Mouse (Mus musculus): ENCODE data around the gene Rasa3. TPM values are rescaled to one million over a fixed set of nuclear protein-coding genes. Genes with fewer than 3 reads are reported as not detected.

The Rasa3 gene
- polyA plus RNA-seq, 1 experiment from 2014 or later = 37.4 TPM

DNA sequence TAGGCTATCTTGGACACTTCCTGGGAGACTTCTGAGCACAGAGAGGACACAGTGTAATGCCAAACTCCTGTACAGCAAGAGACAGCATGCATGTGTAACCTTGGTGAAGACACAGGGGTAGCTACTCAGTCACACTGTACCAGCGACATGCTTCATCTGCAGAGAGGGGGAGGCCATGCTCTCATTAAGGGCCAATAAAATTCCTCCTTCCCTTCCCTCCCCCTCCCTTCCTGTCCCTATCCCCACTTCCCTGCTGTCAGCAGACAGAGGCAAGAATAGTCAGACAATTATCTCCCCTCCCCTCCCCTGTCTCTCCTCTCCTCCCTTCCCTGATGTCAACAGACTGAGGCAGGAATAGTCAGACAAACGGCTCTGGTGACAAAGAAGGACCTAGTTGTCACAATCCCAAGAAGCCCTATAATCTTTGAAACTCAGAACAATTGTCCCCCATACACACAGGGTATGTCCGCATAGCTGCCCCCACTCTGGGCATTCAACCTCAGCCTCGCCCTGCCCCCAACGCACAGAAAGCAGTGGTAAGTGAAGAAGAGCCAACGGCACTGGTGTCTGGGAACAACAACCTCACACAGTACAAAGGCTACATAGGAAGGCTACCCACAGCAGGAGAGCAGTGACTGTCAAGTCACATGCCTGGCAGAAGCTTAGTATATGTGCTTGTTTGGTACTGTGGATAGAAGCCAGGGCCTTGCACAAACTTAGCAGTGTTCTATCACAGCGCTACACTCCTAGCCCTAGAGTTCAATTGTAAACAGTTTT is 28.8 kb downstream of the Rasa3 start:
- peaks cover 47% of the 10 kb centered on the region for H3K4me1 ChIP-seq
- H3K4me2 ChIP-seq (replicated peaks) = no peak overlapping the region
- H3K36me3 ChIP-seq = no peaks in the 10 kb centered on the region
- no peak overlapping the region for H3K9ac ChIP-seq
- ATAC-seq (ENCODE audit: insufficient number of reproducible peaks, low FRiP score, low TSS enrichment, low read depth) = no peak
- no peaks in the 10 kb centered on the region for H3K9me3 ChIP-seq (replicated peaks)
- no peaks in the 10 kb centered on the region for H3K27me3 ChIP-seq
- peak overlapping the region; percentile 22; the same call in 1 of the 2 replicates for H3K27ac ChIP-seq (replicated peaks)
- 23% methylated on average over 7 of the region's 7 CpGs for WGBS
- no peak overlapping the region for H3K4me3 ChIP-seq (replicated peaks)

DNA sequence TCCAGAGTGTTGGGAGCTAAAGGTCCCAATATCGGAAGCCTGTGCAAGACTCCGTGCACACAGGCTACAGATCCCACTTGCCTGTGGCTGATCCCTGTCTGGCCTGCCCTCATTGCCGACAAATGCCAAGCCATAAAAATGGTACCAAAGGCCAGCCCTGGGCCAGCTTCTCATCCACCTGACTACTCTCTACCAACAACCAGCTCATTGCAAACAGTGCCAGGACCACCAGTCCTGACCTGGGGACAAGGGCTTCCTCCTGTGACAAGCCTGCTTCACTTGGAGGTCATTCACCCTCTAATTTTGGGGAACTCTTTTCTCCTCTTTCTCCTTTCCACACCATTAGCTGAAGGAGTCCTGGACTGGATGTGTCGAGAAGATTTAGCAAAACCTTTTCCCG is 29.8 kb downstream of the Rasa3 start:
- Histone ChIP-seq H3K36me3 (no peaks in the 10 kb centered on the region), H3K27me3 (no peaks in the 10 kb centered on the region), H3K4me2 (replicated peaks) (no peak overlapping the region), H3K27ac (replicated peaks) (no peak overlapping the region), H3K9ac (no peak overlapping the region), H3K4me3 (replicated peaks) (no peak overlapping the region), H3K4me1 (peaks cover 52% of the 10 kb centered on the region), H3K9me3 (replicated peaks) (no peaks in the 10 kb centered on the region)
- WGBS = 89% methylated on average over 5 of the region's 5 CpGs
- no peak for ATAC-seq (ENCODE audit: insufficient number of reproducible peaks, low FRiP score, low TSS enrichment, low read depth)

DNA sequence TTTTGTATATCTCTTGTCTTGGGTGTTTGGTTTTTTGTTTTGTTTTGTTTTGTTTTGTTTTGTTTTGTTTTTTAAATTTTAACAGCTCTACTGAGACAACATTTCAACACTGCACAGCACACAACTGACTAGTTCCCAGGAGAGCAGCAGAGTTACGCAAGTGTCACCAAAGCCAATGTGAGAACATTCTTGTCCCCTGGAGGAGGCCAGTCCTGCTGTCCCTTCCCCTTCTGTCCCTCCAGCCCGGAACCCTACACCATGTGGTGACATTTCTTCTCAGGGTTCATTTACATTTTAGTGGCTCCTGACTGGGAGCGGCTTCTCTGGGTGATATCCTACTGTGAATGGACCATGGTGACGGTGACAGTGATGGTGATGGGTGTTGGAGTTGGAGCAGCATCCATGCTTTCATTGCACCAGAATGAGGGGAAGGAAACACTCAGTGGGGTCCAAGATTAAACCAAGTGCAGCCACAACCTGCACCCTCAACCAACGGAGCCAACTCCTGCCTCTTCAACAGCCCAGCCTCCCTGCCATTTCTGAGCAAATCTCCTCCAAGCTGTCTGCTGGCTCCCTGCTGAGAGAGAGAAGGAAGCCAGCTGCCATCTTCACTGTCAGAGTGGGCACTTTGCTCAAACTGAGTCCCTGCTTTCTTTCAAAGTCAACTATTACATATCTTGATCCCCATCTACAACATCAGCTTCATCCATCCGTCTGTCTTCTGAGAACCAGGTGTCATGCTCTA is 32.3 kb downstream of the Rasa3 start:
- Histone ChIP-seq H3K9ac (no peak overlapping the region), H3K4me1 (peaks cover 62% of the 10 kb centered on the region), H3K27ac (replicated peaks) (peak overlapping the region; percentile 80), H3K4me3 (replicated peaks) (no peak overlapping the region), H3K4me2 (replicated peaks) (no peak overlapping the region), H3K36me3 (no peaks in the 10 kb centered on the region), H3K9me3 (replicated peaks) (no peaks in the 10 kb centered on the region), H3K27me3 (no peaks in the 10 kb centered on the region)
- 51% methylated on average over 6 of the region's 6 CpGs for WGBS
- ATAC-seq (ENCODE audit: insufficient number of reproducible peaks, low FRiP score, low TSS enrichment, low read depth) = no peak

GRCm38 (mm10) chr8:13644155-13644554 is 33.2 kb downstream of the Rasa3 start:
- no peak overlapping the region for H3K4me3 ChIP-seq (replicated peaks)
- no peak for ATAC-seq (ENCODE audit: insufficient number of reproducible peaks, low FRiP score, low TSS enrichment, low read depth)
- no peaks in the 10 kb centered on the region for H3K27me3 ChIP-seq
- peak overlapping the region; percentile 80 for H3K27ac ChIP-seq (replicated peaks)
- no peaks in the 10 kb centered on the region for H3K9me3 ChIP-seq (replicated peaks)
- H3K4me1 ChIP-seq = peaks cover 60% of the 10 kb centered on the region
- 7% methylated on average over 6 of the region's 6 CpGs for WGBS
- H3K9ac ChIP-seq = no peak overlapping the region
- H3K4me2 ChIP-seq (replicated peaks) = no peak overlapping the region
- H3K36me3 ChIP-seq = no peaks in the 10 kb centered on the region

- no peak overlapping the region for H3K27ac ChIP-seq (replicated peaks)
- 65% methylated on average over 10 of the region's 10 CpGs for WGBS
- no peaks in the 10 kb centered on the region for H3K9me3 ChIP-seq (replicated peaks)
- H3K36me3 ChIP-seq = no peaks in the 10 kb centered on the region
- H3K4me2 ChIP-seq (replicated peaks) = no peak overlapping the region
- peaks cover 49% of the 10 kb centered on the region for H3K4me1 ChIP-seq
- no peak for ATAC-seq (ENCODE audit: insufficient number of reproducible peaks, low FRiP score, low TSS enrichment, low read depth)
- no peak overlapping the region for H3K4me3 ChIP-seq (replicated peaks)
- H3K27me3 ChIP-seq = no peaks in the 10 kb centered on the region
- H3K9ac ChIP-seq = no peak overlapping the region
These were observed 34.7 kb downstream of the Rasa3 start for GRCm38 (mm10) chr8:13642659-13643181.

DNA sequence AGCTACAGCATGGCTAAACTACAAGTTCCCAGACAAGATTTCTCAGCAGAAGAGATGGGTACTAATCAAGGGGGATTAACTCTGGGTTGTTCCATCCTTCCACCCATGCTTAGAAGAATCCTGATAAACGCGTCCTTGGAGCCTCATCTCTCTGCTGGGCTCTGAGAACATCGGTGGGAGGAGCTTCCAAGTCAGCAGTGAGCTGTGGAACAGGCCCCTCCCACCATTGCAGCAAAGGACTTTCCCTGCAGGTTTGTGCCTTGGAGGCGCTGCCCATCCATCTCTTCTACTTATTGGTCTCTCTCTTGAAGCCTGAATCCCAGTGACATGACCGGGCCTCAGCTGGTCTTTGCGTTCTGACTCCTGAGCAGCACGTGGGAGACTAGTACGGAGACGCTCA is 36.2 kb downstream of the Rasa3 start:
- ATAC-seq (ENCODE audit: insufficient number of reproducible peaks, low FRiP score, low TSS enrichment, low read depth) = no peak
- H3K27ac ChIP-seq (replicated peaks) = peak overlapping the region; percentile 75

GRCm38 (mm10) chr8:13640452-13640883 is 36.9 kb downstream of the Rasa3 start:
- H3K4me1 ChIP-seq = peaks cover 44% of the 10 kb centered on the region
- H3K9ac ChIP-seq = no peak overlapping the region
- H3K27ac ChIP-seq (replicated peaks) = peak overlapping the region; percentile 75
- H3K27me3 ChIP-seq = no peaks in the 10 kb centered on the region
- 33% methylated on average over 9 of the region's 9 CpGs for WGBS
- H3K4me2 ChIP-seq (replicated peaks) = no peak overlapping the region; the same call in 1 of the 2 replicates
- H3K4me3 ChIP-seq (replicated peaks) = no peak overlapping the region
- no peaks in the 10 kb centered on the region for H3K36me3 ChIP-seq
- H3K9me3 ChIP-seq (replicated peaks) = no peaks in the 10 kb centered on the region
- ATAC-seq (ENCODE audit: insufficient number of reproducible peaks, low FRiP score, low TSS enrichment, low read depth) = peak; percentile 61; the same call in 1 of the 2 replicates

More for the DNA sequence above, 36.2 kb downstream of the Rasa3 start:
- Histone ChIP-seq H3K36me3 (no peaks in the 10 kb centered on the region), H3K9me3 (replicated peaks) (no peaks in the 10 kb centered on the region), H3K27me3 (no peaks in the 10 kb centered on the region), H3K4me2 (replicated peaks) (no peak overlapping the region; the same call in 1 of the 2 replicates), H3K9ac (no peak overlapping the region), H3K4me3 (replicated peaks) (no peak overlapping the region), H3K4me1 (peaks cover 46% of the 10 kb centered on the region)
- 55% methylated on average over 9 of the region's 9 CpGs for WGBS

DNA sequence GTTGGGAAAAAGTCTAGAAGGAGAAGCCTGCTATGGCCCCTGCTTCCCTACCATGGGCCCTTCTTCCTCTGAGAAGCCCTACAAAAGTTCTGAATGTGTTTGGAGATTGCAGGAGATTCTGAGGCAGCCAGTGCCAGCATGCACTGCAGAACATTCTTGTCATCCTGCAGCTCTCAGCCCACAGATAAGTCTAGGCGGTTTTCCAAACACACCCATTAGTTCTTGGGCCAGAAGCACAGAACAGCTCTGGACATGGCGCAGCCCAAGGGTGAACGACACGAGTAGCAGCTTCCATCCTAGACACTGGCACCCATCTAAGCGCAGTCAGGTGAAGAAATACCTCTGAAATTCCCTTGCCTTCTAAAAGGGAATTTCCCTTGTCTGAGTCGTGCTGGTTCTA is 44.3 kb downstream of the Rasa3 start:
- H3K27ac ChIP-seq (replicated peaks) = no peak overlapping the region
- H3K9me3 ChIP-seq (replicated peaks) = no peaks in the 10 kb centered on the region
- H3K4me3 ChIP-seq (replicated peaks) = no peak overlapping the region
- WGBS = 87% methylated on average over 6 of the region's 6 CpGs
- H3K36me3 ChIP-seq = no peaks in the 10 kb centered on the region
- no peaks in the 10 kb centered on the region for H3K27me3 ChIP-seq
- no peak overlapping the region for H3K9ac ChIP-seq
- ATAC-seq (ENCODE audit: insufficient number of reproducible peaks, low FRiP score, low TSS enrichment, low read depth) = no peak
- peaks cover 12% of the 10 kb centered on the region for H3K4me1 ChIP-seq
- no peak overlapping the region for H3K4me2 ChIP-seq (replicated peaks)

DNA sequence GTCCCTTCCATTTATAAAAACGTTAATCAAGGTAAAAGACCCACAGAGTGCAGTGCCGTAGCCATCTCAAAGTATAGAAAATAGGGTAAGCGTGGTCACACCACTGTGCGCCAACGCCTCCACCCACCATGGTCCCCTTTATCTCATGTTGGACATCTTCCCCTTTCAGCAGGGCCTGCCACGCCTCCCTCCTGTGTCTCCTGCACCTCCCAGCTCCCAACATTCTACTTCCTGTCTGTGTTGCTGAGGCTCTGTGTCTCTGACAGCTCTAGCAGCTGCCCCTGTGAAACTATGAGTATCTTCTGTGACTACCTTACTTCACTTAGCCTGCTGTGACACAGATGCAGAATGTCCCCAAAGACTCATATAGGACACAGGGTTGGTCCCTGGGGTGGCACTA is 45.1 kb downstream of the Rasa3 start:
- Histone ChIP-seq H3K9me3 (replicated peaks) (no peaks in the 10 kb centered on the region), H3K4me3 (replicated peaks) (no peak overlapping the region), H3K27ac (replicated peaks) (no peak overlapping the region), H3K27me3 (no peaks in the 10 kb centered on the region), H3K9ac (no peak overlapping the region), H3K4me2 (replicated peaks) (no peak overlapping the region), H3K36me3 (0 out of 2 replicates have a peak, but pooled peaks cover under 1% of the 10 kb centered on the region), H3K4me1 (peaks cover 12% of the 10 kb centered on the region)
- ATAC-seq (ENCODE audit: insufficient number of reproducible peaks, low FRiP score, low TSS enrichment, low read depth) = no peak
- 87% methylated on average over 6 of the region's 6 CpGs for WGBS

DNA sequence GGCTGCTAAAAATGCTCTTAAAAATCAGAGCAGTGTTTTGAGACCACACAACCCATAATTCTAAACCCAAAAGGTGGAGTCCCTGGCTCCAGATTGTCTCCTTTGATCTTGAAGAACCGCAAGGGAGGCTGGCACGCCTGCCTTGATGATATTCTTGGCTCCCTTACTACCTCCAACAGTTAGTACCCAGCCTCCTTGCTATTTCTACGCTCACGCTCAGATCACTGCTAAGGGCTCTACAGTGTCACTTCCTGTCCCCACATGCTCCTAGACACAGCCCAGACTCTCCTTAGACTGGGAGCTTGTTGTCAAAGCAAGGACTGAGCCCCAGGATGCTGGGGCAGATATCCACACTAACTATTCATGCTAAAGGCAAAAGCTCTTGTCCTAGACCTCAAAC is 46.6 kb downstream of the Rasa3 start:
- Histone ChIP-seq H3K27ac (replicated peaks) (no peak overlapping the region), H3K36me3 (0 out of 2 replicates have a peak, but pooled peaks cover 8% of the 10 kb centered on the region), H3K4me2 (replicated peaks) (no peak overlapping the region), H3K9me3 (replicated peaks) (no peaks in the 10 kb centered on the region), H3K4me3 (replicated peaks) (no peak overlapping the region), H3K27me3 (no peaks in the 10 kb centered on the region), H3K4me1 (peaks cover 13% of the 10 kb centered on the region), H3K9ac (no peak overlapping the region)
- peak; percentile 58; the same call in 1 of the 2 replicates for ATAC-seq (ENCODE audit: insufficient number of reproducible peaks, low FRiP score, low TSS enrichment, low read depth)
- 47% methylated on average over 4 of the region's 4 CpGs for WGBS

DNA sequence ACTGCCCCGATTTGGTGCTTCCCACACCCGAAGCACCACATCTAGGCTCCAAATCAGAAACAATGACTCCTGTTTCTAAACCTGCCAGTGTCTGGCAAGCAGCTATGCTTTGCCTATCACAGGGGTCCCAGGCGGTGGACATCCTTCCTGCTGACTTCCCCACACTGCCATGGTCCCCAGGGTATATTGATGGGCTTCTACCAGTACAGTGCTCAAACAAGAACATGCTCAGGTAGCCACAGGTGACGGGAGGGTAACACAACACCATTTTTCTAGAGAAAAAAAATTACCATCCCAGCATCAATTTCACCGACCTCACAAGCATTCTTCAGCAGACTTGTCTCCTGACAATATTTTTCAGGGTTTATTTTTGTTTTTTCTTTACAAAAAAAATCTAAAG is 47.2 kb downstream of the Rasa3 start:
- Histone ChIP-seq H3K9ac (no peak overlapping the region), H3K4me1 (peaks cover 18% of the 10 kb centered on the region), H3K27me3 (no peaks in the 10 kb centered on the region), H3K4me3 (replicated peaks) (no peak overlapping the region), H3K27ac (replicated peaks) (no peak overlapping the region), H3K36me3 (0 out of 2 replicates have a peak, but pooled peaks cover 8% of the 10 kb centered on the region), H3K9me3 (replicated peaks) (no peaks in the 10 kb centered on the region), H3K4me2 (replicated peaks) (no peak overlapping the region)
- ATAC-seq (ENCODE audit: insufficient number of reproducible peaks, low FRiP score, low TSS enrichment, low read depth) = no peak
- WGBS = 59% methylated on average over 5 of the region's 5 CpGs
